Mouse (Mus musculus) neural tube, embryonic 11.5 days (tissue): ENCODE measurements at regions not wholly inside any gene's neighbourhood (a gene's known extent, or its start where the extent isn't known, plus 50 kb on each side); places are given as distances from the start of the nearest gene placed in this dataset.

Experiments
- ATAC-seq: fragments of 200-750 bp; cut with Nextera tagmentation; 2 replicates; pipeline ENCODE4 v1.8.0; 2017; ENCODE audit warnings: moderate number of reproducible peaks, mild to moderate bottlenecking, moderate TSS enrichment, moderate library complexity; ENCODE audit not compliant: insufficient read depth, low FRiP score, low TSS enrichment
- DNase-seq: peaks from one replicate; pipeline ENCODE4 v3.0.0-alpha.2; 2015; ENCODE audit warnings: low spot score
- H3K27ac ChIP-seq: fragments of 300-500 bp; sonication (generic); 2 replicates; pipeline ENCODE4 v1.5.1; 2014; ENCODE audit warnings: low read depth, mild to moderate bottlenecking, low read length
- H3K27me3 ChIP-seq: fragments of 300-500 bp; sonication (generic); 2 replicates; pipeline ENCODE4 v1.6.1; 2014; ENCODE audit warnings: mild to moderate bottlenecking, low read length, mixed read lengths; ENCODE audit not compliant: control insufficient read depth, insufficient read depth
- H3K36me3 ChIP-seq: fragments of 300-500 bp; sonication (generic); 2 replicates; pipeline ENCODE4 v1.6.1; 2014; ENCODE audit warnings: mild to moderate bottlenecking, low read length, moderate library complexity, mixed read lengths; ENCODE audit not compliant: control insufficient read depth, insufficient read depth
- H3K4me1 ChIP-seq: fragments of 300-500 bp; sonication (generic); 2 replicates; pipeline ENCODE4 v1.6.1; 2014; ENCODE audit warnings: low read length, mixed read lengths; ENCODE audit not compliant: control insufficient read depth, insufficient read depth
- H3K4me2 ChIP-seq: fragments of 300-500 bp; sonication (generic); 2 replicates; pipeline ENCODE4 v1.6.1; 2014; ENCODE audit warnings: low read depth, mild to moderate bottlenecking, moderate library complexity
- H3K4me3 ChIP-seq: fragments of 300-500 bp; sonication (generic); 2 replicates; pipeline ENCODE4 v1.5.1; 2014; ENCODE audit warnings: low read depth, low read length
- H3K9ac ChIP-seq: fragments of 300-500 bp; sonication (generic); 2 replicates; pipeline ENCODE4 v1.6.1; 2014; ENCODE audit warnings: mild to moderate bottlenecking, low read length
- H3K9me3 ChIP-seq: fragments of 300-500 bp; sonication (generic); 2 replicates; pipeline ENCODE4 v1.6.1; 2016; ENCODE audit warnings: low read length; ENCODE audit not compliant: control insufficient read depth
- WGBS: fragments of 180-500 bp; shearing (Covaris S2); extraction: QIAGEN DNeasy Blood & Tissue Kit; methylation state at CpG from one replicate; pipeline ENCODE4 v1.1.7; 2014; 5-methylcytosine and 5-hydroxymethylcytosine counted together

DNA sequence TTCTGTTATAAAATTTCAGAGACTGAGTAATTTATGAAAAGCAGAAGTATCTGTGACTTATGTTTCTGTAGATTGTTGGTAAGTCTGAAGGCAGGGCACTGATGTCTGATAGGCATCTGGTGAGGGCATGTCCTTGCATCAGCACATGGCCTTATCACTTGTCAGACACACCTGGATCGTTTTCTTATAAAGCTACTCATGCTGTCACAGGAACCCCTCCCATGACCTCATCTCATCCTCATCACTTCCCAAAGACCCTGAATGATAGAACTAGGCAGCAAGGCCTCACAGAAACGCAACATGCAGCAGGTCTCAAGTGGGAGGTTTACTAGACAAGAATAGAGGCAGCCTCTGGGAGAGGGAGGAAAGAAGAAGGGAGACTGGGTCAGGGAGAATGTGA, 107.0 kb upstream of the Sall1 start:
- no peaks in the 10 kb centered on the region for H3K36me3 ChIP-seq
- ATAC-seq = no peak
- peaks cover 8% of the 10 kb centered on the region; the same call in 1 of the 2 replicates for H3K4me1 ChIP-seq
- H3K27me3 ChIP-seq = no peaks in the 10 kb centered on the region
- no peak overlapping the region for H3K4me3 ChIP-seq
- H3K27ac ChIP-seq = no peak overlapping the region
- H3K9me3 ChIP-seq = no peaks in the 10 kb centered on the region
- 87% methylated on average over 2 of the region's 2 CpGs for WGBS
- H3K9ac ChIP-seq = no peak overlapping the region
- H3K4me2 ChIP-seq = no peak overlapping the region
- DNase-seq = no peak

DNA sequence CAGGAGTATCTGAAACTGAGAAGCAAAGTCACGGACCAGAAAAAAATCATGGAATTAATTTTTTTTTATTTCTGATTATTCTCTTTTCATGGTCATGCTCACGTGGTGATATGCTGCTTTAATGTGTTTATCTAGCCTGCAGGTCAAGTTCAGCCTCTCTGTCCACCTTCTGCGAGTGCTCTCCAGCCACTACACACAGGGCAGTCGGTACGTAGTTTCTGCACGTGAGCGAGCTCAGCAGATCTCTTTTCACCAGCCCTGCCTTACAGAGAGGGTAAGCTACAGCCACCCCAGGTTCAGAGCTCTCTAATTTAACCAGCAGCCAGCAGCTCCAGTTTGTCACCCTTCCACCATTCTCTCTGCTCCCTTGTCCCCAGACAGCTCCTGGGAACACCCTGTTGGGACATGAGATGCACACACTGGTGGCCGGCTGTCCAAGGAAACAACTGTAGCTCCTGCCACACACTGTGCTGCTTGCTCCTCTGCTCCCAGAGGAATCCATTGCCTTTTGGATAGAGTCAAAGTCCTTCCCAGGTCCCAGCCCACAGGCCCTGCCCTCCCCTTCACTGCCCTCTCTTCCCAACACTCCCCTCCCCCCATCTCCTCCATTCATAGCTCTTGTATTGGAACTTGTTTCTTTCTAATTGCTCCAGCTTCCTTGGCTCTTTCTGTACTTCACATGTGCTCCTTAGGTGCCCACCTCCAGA, 97.7 kb upstream of the Sall1 start:
- H3K27me3 ChIP-seq = no peaks in the 10 kb centered on the region
- no peak for ATAC-seq
- peaks cover 13% of the 10 kb centered on the region; the same call in 1 of the 2 replicates for H3K4me1 ChIP-seq
- no peak overlapping the region for H3K4me3 ChIP-seq
- no peak overlapping the region for H3K9ac ChIP-seq
- no peak overlapping the region for H3K4me2 ChIP-seq
- H3K36me3 ChIP-seq = no peaks in the 10 kb centered on the region
- no peak for DNase-seq
- 65% methylated on average over 8 of the region's 8 CpGs for WGBS
- H3K27ac ChIP-seq = no peak overlapping the region
- no peaks in the 10 kb centered on the region for H3K9me3 ChIP-seq

- H3K9me3 ChIP-seq = no peaks in the 10 kb centered on the region
- H3K9ac ChIP-seq = no peak overlapping the region
- H3K27me3 ChIP-seq = no peaks in the 10 kb centered on the region
- H3K4me1 ChIP-seq = peaks cover 13% of the 10 kb centered on the region; the same call in 1 of the 2 replicates
- H3K27ac ChIP-seq = no peak overlapping the region
- ATAC-seq (no peak), DNase-seq (no peak)
- H3K4me3 ChIP-seq = no peak overlapping the region
- 85% methylated on average over 3 of the region's 3 CpGs for WGBS
- H3K4me2 ChIP-seq = no peak overlapping the region
- no peaks in the 10 kb centered on the region for H3K36me3 ChIP-seq
Observed at GRCm38 (mm10) chr8:89139876-89140275, 95.9 kb upstream of the Sall1 start.

DNA sequence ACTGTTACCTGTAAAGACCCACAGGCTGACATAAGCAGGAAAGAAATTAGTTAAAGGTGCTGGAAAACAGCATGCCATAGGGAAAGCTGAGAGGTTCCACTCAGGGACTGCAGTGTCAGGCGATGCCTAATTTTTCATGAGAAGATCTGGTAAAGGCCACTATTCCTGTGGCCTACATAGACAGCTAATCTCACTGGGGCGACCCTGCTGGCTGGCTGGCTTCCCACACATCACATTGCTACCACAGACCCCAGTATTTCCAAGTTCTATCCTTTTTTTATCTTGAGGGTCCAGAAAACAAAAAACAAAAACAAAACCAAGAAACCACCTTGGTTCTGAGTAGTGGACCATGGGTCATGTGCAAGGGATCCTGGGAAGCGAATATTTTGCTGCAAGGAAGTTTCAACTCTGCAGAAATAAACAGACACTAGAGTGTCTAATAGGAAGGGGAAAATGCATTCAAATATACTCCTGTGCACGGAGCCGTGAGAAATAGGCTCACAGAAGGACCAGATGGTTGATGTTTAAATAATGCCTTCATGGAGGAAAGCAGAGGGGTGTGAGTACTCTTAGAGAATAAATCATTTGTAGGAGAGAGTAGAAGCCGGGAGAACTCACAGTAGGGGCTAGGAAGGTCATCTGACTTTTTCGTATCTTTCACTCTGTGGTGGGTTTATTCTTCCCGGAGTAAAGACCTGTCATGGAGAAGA, 94.6 kb upstream of the Sall1 start:
- Histone ChIP-seq H3K9me3 (no peaks in the 10 kb centered on the region), H3K27me3 (no peaks in the 10 kb centered on the region), H3K4me3 (no peak overlapping the region), H3K4me1 (peaks cover 13% of the 10 kb centered on the region; the same call in 1 of the 2 replicates), H3K9ac (no peak overlapping the region), H3K4me2 (no peak overlapping the region), H3K27ac (no peak overlapping the region), H3K36me3 (no peaks in the 10 kb centered on the region)
- ATAC-seq = no peak
- no peak for DNase-seq
- WGBS = 58% methylated on average over 8 of the region's 8 CpGs

DNA sequence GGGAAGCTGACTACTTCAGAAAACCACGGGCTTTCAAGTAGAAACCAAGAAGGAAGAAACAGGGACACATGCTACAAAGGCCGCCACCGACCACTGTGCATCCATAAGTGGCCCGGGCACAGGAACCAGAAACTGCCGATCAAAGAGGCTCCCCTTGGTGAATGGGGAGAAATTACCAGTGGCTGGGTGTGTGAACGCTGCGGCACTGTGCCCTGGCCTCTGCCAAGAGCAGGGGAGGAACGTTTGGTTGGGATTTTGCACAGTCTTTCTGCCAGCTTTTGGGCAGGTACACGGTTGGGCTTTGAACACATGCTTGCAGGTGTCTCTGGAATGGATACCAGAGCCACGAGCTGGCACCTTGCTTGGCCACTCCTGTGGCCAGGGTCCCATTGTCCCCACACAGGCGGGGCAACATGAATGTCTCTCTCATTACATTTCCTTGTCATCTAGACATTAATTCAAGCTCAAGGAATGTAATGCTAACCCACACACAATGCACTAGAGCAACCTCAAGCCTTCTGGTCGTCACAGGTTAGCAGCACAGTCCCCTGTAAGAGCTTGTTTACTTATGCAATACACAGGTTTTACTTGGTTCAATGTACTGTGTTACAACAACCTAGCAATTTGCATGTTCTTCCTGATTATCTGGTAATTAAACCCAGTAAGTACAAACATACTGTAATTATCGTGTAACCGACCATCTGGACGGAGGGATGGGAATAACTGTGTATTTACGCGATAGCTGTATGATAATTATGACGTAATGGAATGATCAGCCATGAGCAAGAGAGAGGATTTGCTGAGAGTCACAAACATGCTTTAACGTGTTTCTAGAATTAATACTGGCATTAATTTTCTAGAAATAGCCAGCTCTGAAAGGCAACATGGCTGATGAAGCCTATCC, 90.9 kb upstream of the Sall1 start:
- WGBS = 87% methylated on average over 19 of the region's 19 CpGs
- no peak overlapping the region for H3K4me2 ChIP-seq
- ATAC-seq = no peak

GRCm38 (mm10) chr8:89134058-89134457, 90.1 kb upstream of the Sall1 start:
- Histone ChIP-seq H3K27ac (no peak overlapping the region), H3K9ac (no peak overlapping the region), H3K4me2 (no peak overlapping the region), H3K4me3 (no peak overlapping the region), H3K27me3 (no peaks in the 10 kb centered on the region), H3K4me1 (peaks cover 2% of the 10 kb centered on the region; the same call in 1 of the 2 replicates), H3K9me3 (no peaks in the 10 kb centered on the region), H3K36me3 (no peaks in the 10 kb centered on the region)
- 40% methylated on average over 5 of the region's 5 CpGs for WGBS
- no peak for ATAC-seq
- no peak for DNase-seq

More for the DNA sequence above, 90.9 kb upstream of the Sall1 start:
- Histone ChIP-seq H3K27me3 (no peaks in the 10 kb centered on the region), H3K36me3 (no peaks in the 10 kb centered on the region), H3K9ac (no peak overlapping the region), H3K4me1 (peaks cover 2% of the 10 kb centered on the region; the same call in 1 of the 2 replicates), H3K27ac (no peak overlapping the region), H3K9me3 (no peaks in the 10 kb centered on the region), H3K4me3 (no peak overlapping the region)
- DNase-seq = no peak

DNA sequence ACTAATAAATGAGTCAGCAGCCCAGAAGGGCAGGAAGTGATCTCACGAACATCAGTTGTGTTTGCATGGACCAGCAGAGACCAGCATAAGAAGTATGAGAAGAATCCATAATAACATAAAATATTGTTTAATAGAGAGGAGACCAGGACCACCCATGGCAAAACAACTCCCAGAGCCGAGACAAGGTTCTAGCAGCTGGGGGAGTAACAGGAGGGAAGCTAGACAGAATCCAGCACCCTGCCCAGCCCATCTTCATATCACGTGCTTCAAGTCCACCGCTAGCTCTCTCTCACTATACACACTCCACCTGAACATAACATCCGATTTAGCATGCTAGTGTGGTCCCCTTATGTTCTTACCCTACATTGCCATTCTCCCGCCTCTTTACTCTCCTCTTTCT, 77.1 kb upstream of the Sall1 start:
- H3K4me1 ChIP-seq = no peaks in the 10 kb centered on the region
- no peaks in the 10 kb centered on the region for H3K36me3 ChIP-seq
- H3K4me2 ChIP-seq = no peak overlapping the region
- no peaks in the 10 kb centered on the region for H3K9me3 ChIP-seq
- ATAC-seq (no peak), DNase-seq (no peak)
- H3K4me3 ChIP-seq = no peak overlapping the region
- H3K9ac ChIP-seq = no peak overlapping the region
- H3K27me3 ChIP-seq = no peaks in the 10 kb centered on the region
- WGBS = 87% methylated on average over 6 of the region's 6 CpGs
- H3K27ac ChIP-seq = no peak overlapping the region

DNA sequence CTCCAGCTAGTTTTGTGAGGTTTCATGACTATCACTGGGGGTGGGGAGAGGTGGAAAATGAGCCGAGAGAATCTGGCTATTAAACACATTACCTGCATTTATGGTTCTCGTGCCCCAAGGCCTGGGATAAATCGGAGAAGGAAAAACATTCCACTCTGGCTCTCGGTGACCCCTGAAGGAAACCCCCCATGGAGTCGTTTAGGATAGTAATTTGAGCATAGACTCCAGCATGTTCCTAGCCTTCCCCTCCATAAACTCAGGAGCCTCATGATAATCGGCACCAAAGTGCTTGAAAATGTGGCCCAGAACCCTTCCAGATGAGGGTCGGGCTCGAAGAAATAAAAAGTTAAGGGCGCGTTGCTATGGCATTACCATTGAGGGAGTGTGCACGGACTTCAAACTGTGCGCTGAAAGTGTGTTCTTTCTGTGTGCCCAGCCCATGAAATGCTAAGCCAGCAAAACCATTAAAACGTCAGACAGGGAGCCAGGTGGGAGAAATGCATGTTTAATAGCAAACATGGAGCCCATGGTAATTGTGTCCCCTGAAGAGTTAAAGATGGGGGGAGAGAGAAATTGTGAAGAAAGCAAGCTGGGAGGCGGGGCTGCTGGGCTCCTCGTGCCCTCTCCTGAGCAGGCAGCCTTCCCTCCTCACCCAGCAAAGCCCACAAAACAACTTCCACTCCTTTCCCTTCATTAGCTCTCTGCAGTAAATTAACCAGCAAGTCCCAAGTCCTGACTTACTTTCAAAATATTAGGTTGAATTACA, 64.1 kb upstream of the Sall1 start:
- H3K9ac ChIP-seq = no peak overlapping the region
- 52% methylated on average over 15 of the region's 15 CpGs for WGBS
- no peak overlapping the region for H3K4me2 ChIP-seq
- ATAC-seq = no peak
- no peaks in the 10 kb centered on the region for H3K36me3 ChIP-seq
- no peaks in the 10 kb centered on the region for H3K4me1 ChIP-seq
- no peak overlapping the region for H3K27ac ChIP-seq
- no peaks in the 10 kb centered on the region for H3K27me3 ChIP-seq
- H3K9me3 ChIP-seq = no peaks in the 10 kb centered on the region
- H3K4me3 ChIP-seq = no peak overlapping the region
- DNase-seq = no peak
